Mouse (Mus musculus) retina, postnatal 1 day (tissue): ENCODE data around the gene Cntn5.

Experiments used
- DNase-seq: peaks from one replicate; pipeline ENCODE4 v3.0.0-alpha.2; 2012

Cntn5 gene

GRCm38 (mm10) chr9:9673277-9674049 lies 1231.1 kb downstream of the Cntn5 start:
- DNase-seq = peak; percentile 10

GRCm38 (mm10) chr9:9653463-9653862 lies 1251.1 kb downstream of the Cntn5 start:
- DNase-seq = no peak

DNA sequence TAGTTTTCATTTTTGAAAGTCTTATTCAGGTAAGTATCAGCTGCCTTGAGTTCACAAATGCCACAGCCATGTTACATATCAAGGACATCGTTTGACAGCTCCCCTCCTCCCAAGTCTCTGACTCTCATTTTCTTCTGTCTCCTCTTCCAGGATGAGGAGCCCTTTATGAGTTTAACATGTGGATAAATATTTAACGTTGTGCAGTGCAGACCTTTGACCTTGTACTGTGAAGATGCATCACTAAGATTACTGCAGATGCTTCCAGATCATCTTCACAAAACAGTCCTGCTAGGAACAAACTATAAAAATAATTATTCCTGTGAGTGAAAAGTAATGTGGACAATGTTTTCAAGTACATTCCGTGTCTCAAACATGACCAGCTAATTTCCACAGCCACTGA lies 1257.2 kb downstream of the Cntn5 start:
- DNase-seq = no peak

DNA sequence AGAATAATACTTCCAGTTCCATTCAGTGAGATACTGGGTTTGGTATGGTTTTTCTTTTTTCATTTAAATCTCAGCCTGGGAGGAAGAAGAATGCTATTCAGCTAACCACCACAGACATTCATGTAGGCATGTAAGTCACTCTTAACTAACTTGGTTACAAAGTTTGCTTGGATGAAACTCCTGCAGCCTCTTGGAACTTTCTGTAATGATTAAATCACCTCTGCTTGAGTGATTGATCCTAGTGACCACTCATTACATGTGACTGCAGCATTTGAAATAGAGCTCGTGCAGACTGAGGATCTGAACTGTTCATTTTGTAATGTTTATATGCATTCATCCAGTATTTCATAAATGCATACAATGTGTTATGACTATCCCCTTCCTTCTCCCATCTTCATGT lies 1258.3 kb downstream of the Cntn5 start:
- DNase-seq = no peak
